Mouse (Mus musculus) embryonic fibroblast, embryonic 13.5 days (primary cell): ENCODE measurements around the gene Tagln3.

Experiments
- CTCF ChIP-seq: IDR thresholded peaks from 2 replicates; pipeline ENCODE4 v1.5.1; 2011; ENCODE audit warnings: mild to moderate bottlenecking, control low read depth, low read length, moderate library complexity, borderline replicate concordance; ENCODE audit not compliant: insufficient read depth
- POLR2A ChIP-seq: IDR thresholded peaks from 2 replicates; pipeline ENCODE4 v1.6.1; 2011; ENCODE audit warnings: low read depth, mild to moderate bottlenecking, control low read depth, low read length, moderate library complexity

- TF ChIP-seq CTCF, result no peak
- TF ChIP-seq POLR2A, result no peak
Measured at GRCm38 (mm10) chr16:45720022-45720630, 4.3 kb downstream of the Tagln3 start.
